Comparison of ENCODE assay signal across 8 mouse cellular contexts in genomic region chr14:102810121-102810921, GRCm38 (mm10).
DNase-seq lines count a peak whose midpoint lies in the region; ATAC-seq lines count a peak whose summit lies in the region.

No protein-coding gene starts in this region.

- intact Hi-C loops in left cerebral cortex, postnatal 14 days (cut with DNase I): no loop called here

- H3K9ac ChIP-seq in heart, embryonic 12.5 days: no peak overlapping the region
- no peak overlapping the region for H3K9ac ChIP-seq in embryonic facial prominence, embryonic 15.5 days
- no peak overlapping the region for H3K9ac ChIP-seq in kidney, embryonic 15.5 days

- no peak overlapping the region for H3K4me3 ChIP-seq in heart, embryonic 12.5 days
- H3K4me3 ChIP-seq in embryonic facial prominence, embryonic 15.5 days (replicated peaks): no peak overlapping the region
- H3K4me3 ChIP-seq in kidney, embryonic 15.5 days (replicated peaks): no peak overlapping the region

- H3K27me3 ChIP-seq in heart, embryonic 12.5 days (replicated peaks): no peaks in the 10 kb centered on the region
- no peaks in the 10 kb centered on the region for H3K27me3 ChIP-seq in embryonic facial prominence, embryonic 15.5 days
- no peaks in the 10 kb centered on the region for H3K27me3 ChIP-seq in kidney, embryonic 15.5 days

- peaks cover 20% of the 10 kb centered on the region for H3K4me1 ChIP-seq in heart, embryonic 12.5 days (replicated peaks)
- peaks cover 25% of the 10 kb centered on the region for H3K4me1 ChIP-seq in embryonic facial prominence, embryonic 15.5 days
- H3K4me1 ChIP-seq in kidney, embryonic 15.5 days: peaks cover 20% of the 10 kb centered on the region

- 62% methylated on average over 7 of the region's 7 CpGs for WGBS in heart, embryonic 12.5 days
- 46% methylated on average over 7 of the region's 7 CpGs for WGBS in embryonic facial prominence, embryonic 15.5 days
- 43% methylated on average over 7 of the region's 7 CpGs for WGBS in kidney, embryonic 15.5 days

- DNase-seq in heart, adult 18-20 months: peak; percentile 60 to 86
- DNase-seq in lung, postnatal 36 days: peak; percentile 66
- DNase-seq in thymus, postnatal 36 days: peak; percentile 55 to 70
- DNase-seq in left cerebral cortex, postnatal 14 days (ENCODE audit: low spot score in 2 of 2): no peak
- DNase-seq in layer of hippocampus, adult 11-12 months (ENCODE audit: low spot score): no peak

- no peaks in the 10 kb centered on the region for H3K36me3 ChIP-seq in heart, embryonic 12.5 days
- H3K36me3 ChIP-seq in embryonic facial prominence, embryonic 15.5 days: no peaks in the 10 kb centered on the region
- no peaks in the 10 kb centered on the region for H3K36me3 ChIP-seq in kidney, embryonic 15.5 days

- H3K9me3 ChIP-seq in heart, embryonic 12.5 days (replicated peaks): no peaks in the 10 kb centered on the region
- H3K9me3 ChIP-seq in embryonic facial prominence, embryonic 15.5 days (replicated peaks): no peaks in the 10 kb centered on the region
- H3K9me3 ChIP-seq in kidney, embryonic 15.5 days (replicated peaks): no peaks in the 10 kb centered on the region

- no peak for ATAC-seq in heart, embryonic 12.5 days (ENCODE audit: insufficient number of reproducible peaks, low FRiP score)
- no peak for ATAC-seq in embryonic facial prominence, embryonic 15.5 days (ENCODE audit: insufficient number of reproducible peaks, low FRiP score, low TSS enrichment, low read depth)
- peak; percentile 81 for ATAC-seq in kidney, embryonic 15.5 days (replicated peaks; ENCODE audit: low FRiP score)

- no peak overlapping the region for H3K4me2 ChIP-seq in heart, embryonic 12.5 days
- H3K4me2 ChIP-seq in embryonic facial prominence, embryonic 15.5 days (replicated peaks): no peak overlapping the region
- H3K4me2 ChIP-seq in kidney, embryonic 15.5 days: no peak overlapping the region

- no peak overlapping the region for H3K27ac ChIP-seq in heart, embryonic 12.5 days (ENCODE audit: poor library complexity, severe bottlenecking)
- H3K27ac ChIP-seq in embryonic facial prominence, embryonic 15.5 days (replicated peaks): 0 out of 2 replicates have a peak overlapping the region, but pooled peaks have one; percentile 58
- peak overlapping the region; percentile 54 for H3K27ac ChIP-seq in kidney, embryonic 15.5 days

Comparison
In these comparisons a context has a peak if more than half of its experiments do, and no peak if none do; other contexts are left out.
1. DNase-seq: peak in heart, adult 18-20 months (2 of 2), lung, postnatal 36 days (single experiment) and thymus, postnatal 36 days (2 of 2); none in left cerebral cortex, postnatal 14 days (0 of 2) and layer of hippocampus, adult 11-12 months (single experiment).